ENCODE assay signal across 8 mouse cellular contexts in the genomic region with DNA sequence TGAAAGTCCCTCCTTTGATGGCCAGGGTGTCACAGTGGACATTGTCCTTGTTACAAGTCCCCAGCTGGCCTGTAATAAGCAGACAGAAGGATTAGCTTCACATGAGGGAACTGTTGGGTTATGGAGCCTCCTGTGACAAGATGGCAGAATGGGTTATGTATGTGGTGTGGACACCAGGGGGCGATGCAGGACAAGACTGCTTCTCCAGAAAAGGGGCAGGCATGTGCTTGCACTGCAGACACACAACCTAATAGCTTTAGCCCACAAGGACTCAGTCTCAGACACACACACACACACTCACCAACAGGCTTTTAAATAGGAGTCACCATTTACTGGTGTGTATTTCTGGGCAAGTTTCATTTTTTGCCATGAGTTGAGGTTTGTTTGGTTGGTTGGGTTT. TPM values are rescaled to one million over a fixed set of nuclear protein-coding genes. Genes with fewer than 3 reads are reported as not detected.
DNase-seq lines count a peak whose midpoint lies in the region; ATAC-seq and TF ChIP-seq lines count a peak whose summit lies in the region.

No protein-coding gene starts in this region.

- no peak overlapping the region for H3K9ac ChIP-seq in kidney, embryonic 14.5 days (ENCODE audit: low read depth, low read length)
- H3K9ac ChIP-seq in midbrain, embryonic 12.5 days (replicated peaks): no peak overlapping the region

- peak; percentile 58 for DNase-seq in kidney, adult 11 months
- DNase-seq in adrenal gland, adult 8-10 months: peak; percentile 8
- DNase-seq in kidney, postnatal 25 days: peak; percentile 73 to 77

- TF ChIP-seq CTCF in E14TG2a.4 (conservative IDR thresholded peaks at IDR 0.05; ENCODE audit: low read length): peak; percentile 49

- H3K9me3 ChIP-seq in kidney, embryonic 14.5 days (ENCODE audit: control insufficient read depth, low read length): no peaks in the 10 kb centered on the region
- H3K9me3 ChIP-seq in E14TG2a.4 (ENCODE audit: low read length): no peaks in the 10 kb centered on the region; the same call in 1 of the 2 replicates
- H3K9me3 ChIP-seq in midbrain, embryonic 12.5 days: no peaks in the 10 kb centered on the region

- H3K4me3 ChIP-seq in kidney, embryonic 14.5 days (ENCODE audit: low read length): no peak overlapping the region
- no peak overlapping the region for H3K4me3 ChIP-seq in E14TG2a.4 (replicated peaks; ENCODE audit: low read length)
- H3K4me3 ChIP-seq in midbrain, embryonic 12.5 days: no peak overlapping the region

- no peak overlapping the region for H3K4me2 ChIP-seq in kidney, embryonic 14.5 days (replicated peaks; ENCODE audit: low read depth, low read length)
- H3K4me2 ChIP-seq in midbrain, embryonic 12.5 days (replicated peaks): no peak overlapping the region

- no peak overlapping the region for H3K27ac ChIP-seq in kidney, embryonic 14.5 days (ENCODE audit: low read depth, low read length)
- no peak overlapping the region for H3K27ac ChIP-seq in midbrain, embryonic 12.5 days (replicated peaks)

- no peaks in the 10 kb centered on the region for H3K4me1 ChIP-seq in kidney, embryonic 14.5 days (ENCODE audit: control insufficient read depth, insufficient read depth, low read length)
- H3K4me1 ChIP-seq in E14TG2a.4 (replicated peaks; ENCODE audit: low read depth, low read length): 0 out of 2 replicates have a peak, but pooled peaks cover 3% of the 10 kb centered on the region
- H3K4me1 ChIP-seq in midbrain, embryonic 12.5 days: no peaks in the 10 kb centered on the region

- no peak for ATAC-seq in kidney, embryonic 14.5 days (ENCODE audit: low FRiP score, low TSS enrichment)
- ATAC-seq in erythroblast, adult 5-6 weeks (replicated peaks; ENCODE audit: low FRiP score, poor library complexity, severe bottlenecking): 0 out of 2 replicates have a peak, but pooled peaks have one; percentile 46
- ATAC-seq in midbrain, embryonic 12.5 days (ENCODE audit: low FRiP score, low read depth): peak; percentile 54; the same call in 1 of the 2 replicates
- ATAC-seq in frontal cortex, adult (ENCODE audit: low TSS enrichment): no peak

- H3K36me3 ChIP-seq in kidney, embryonic 14.5 days (ENCODE audit: control insufficient read depth, insufficient read depth, low read length): no peaks in the 10 kb centered on the region
- no peaks in the 10 kb centered on the region for H3K36me3 ChIP-seq in E14TG2a.4 (ENCODE audit: insufficient read depth, low read length)
- no peaks in the 10 kb centered on the region for H3K36me3 ChIP-seq in midbrain, embryonic 12.5 days

- 0% methylated on average over 1 of the region's 1 CpGs for WGBS in kidney, embryonic 14.5 days
- WGBS in midbrain, embryonic 12.5 days: 0% methylated on average over 1 of the region's 1 CpGs

- H3K27me3 ChIP-seq in kidney, embryonic 14.5 days (ENCODE audit: control insufficient read depth, insufficient read depth, low read length): no peaks in the 10 kb centered on the region
- H3K27me3 ChIP-seq in E14TG2a.4 (ENCODE audit: insufficient read depth, low read length): no peaks in the 10 kb centered on the region
- H3K27me3 ChIP-seq in midbrain, embryonic 12.5 days: no peaks in the 10 kb centered on the region

RNA-seq across cellular contexts. Expression of gene Ces3b, which starts 16.8 kb away (rescaled TPM):
- polyA plus RNA-seq in kidney, embryonic 14.5 days (2014; fragmentation: Nextera tagmentation; extraction: Ambion mirVana): not detected in 2 replicates
- under 1 TPM in 1 of 4 experiments, not detected in 3; 0.73 TPM for total RNA-seq in adrenal gland, adult 8-10 months (2022)
- total RNA-seq in erythroblast, adult 5-6 weeks (2015; ENCODE audit: low replicate concordance): not detected in 2 replicates
- not detected in 2 replicates for total RNA-seq in erythroblast, adult 5-6 weeks (2017; ENCODE audit: low replicate concordance)
- polyA plus RNA-seq in midbrain, embryonic 12.5 days (2016; fragmentation: Nextera tagmentation; extraction: Ambion mirVana): not detected in 2 replicates

RNA-seq across cellular contexts. Expression of gene Ces3a, which starts 18.4 kb away (rescaled TPM):
- not detected in 2 replicates for polyA plus RNA-seq in kidney, embryonic 14.5 days (2014; fragmentation: Nextera tagmentation; extraction: Ambion mirVana)
- 1 to 10 TPM in 1 of 4 experiments, not detected in 3; 1.6 TPM for total RNA-seq in adrenal gland, adult 8-10 months (2022)
- not detected in 2 replicates for total RNA-seq in erythroblast, adult 5-6 weeks (2015; ENCODE audit: low replicate concordance)
- total RNA-seq in erythroblast, adult 5-6 weeks (2017; ENCODE audit: low replicate concordance): not detected in 2 replicates
- not detected in 2 replicates for polyA plus RNA-seq in midbrain, embryonic 12.5 days (2016; fragmentation: Nextera tagmentation; extraction: Ambion mirVana)

Comparison
In these comparisons a context has a peak if more than half of its experiments do, and no peak if none do; other contexts are left out.
1. DNase-seq: peak in every context shown above with its lines; median percentile 75 in kidney, postnatal 25 days; 58 in kidney, adult 11 months; 8 in adrenal gland, adult 8-10 months.
2. ATAC-seq: peak in erythroblast, adult 5-6 weeks (single experiment) and midbrain, embryonic 12.5 days (single experiment); none in kidney, embryonic 14.5 days (single experiment) and frontal cortex, adult (single experiment).